Mouse (Mus musculus): ENCODE measurements around the gene Mcf2.

The Mcf2 gene

GRCm38 (mm10) chrX:60178744-60179458 is at the start of gene Mcf2:
Mcf2 (minus strand) TSS chrX:60179089.
- DNase-seq, result no peak

GRCm38 (mm10) chrX:60187726-60188125 is 8.8 kb upstream of the Mcf2 start:
- no peak for DNase-seq

- no peak for DNase-seq
Measured at GRCm38 (mm10) chrX:60182611-60183010, 3.7 kb upstream of the Mcf2 start.

GRCm38 (mm10) chrX:60178025-60178743 is 705 bp downstream of the Mcf2 start:
- peak; percentile 1 for DNase-seq

GRCm38 (mm10) chrX:60170106-60170505 is 8.8 kb downstream of the Mcf2 start:
- no peak for DNase-seq

- DNase-seq, result no peak
Measured at GRCm38 (mm10) chrX:60169511-60169910, 9.4 kb downstream of the Mcf2 start.

GRCm38 (mm10) chrX:60168796-60169195 is 10.1 kb downstream of the Mcf2 start:
- no peak for DNase-seq

GRCm38 (mm10) chrX:60147268-60147974 is 31.5 kb downstream of the Mcf2 start:
- no peak for DNase-seq

- DNase-seq, result no peak
Measured at GRCm38 (mm10) chrX:60075359-60075758, 103.5 kb downstream of the Mcf2 start.

- no peak for DNase-seq
Measured at GRCm38 (mm10) chrX:60055185-60055584, 123.7 kb downstream of the Mcf2 start.

GRCm38 (mm10) chrX:60054745-60055144 is 124.1 kb downstream of the Mcf2 start:
- no peak for DNase-seq

GRCm38 (mm10) chrX:60026654-60027053 is 152.2 kb downstream of the Mcf2 start:
- peak; percentile 19 for DNase-seq

GRCm38 (mm10) chrX:60021595-60021994 is 157.3 kb downstream of the Mcf2 start:
- DNase-seq, result no peak

- DNase-seq, result no peak
Measured at GRCm38 (mm10) chrX:60021007-60021406, 157.9 kb downstream of the Mcf2 start.

GRCm38 (mm10) chrX:60014588-60014987 is 164.3 kb downstream of the Mcf2 start:
- no peak for DNase-seq

- peak; percentile 23 for DNase-seq
Measured at GRCm38 (mm10) chrX:60013084-60013676, 165.7 kb downstream of the Mcf2 start.

Data from cerebellum, adult 8-10 months (tissue).